Mouse (Mus musculus) central nervous system, embryonic 14 days (tissue): ENCODE results near the gene 4931406P16Rik. TPM values are rescaled to one million over a fixed set of nuclear protein-coding genes. Genes with fewer than 3 reads are reported as not detected.

Experiments
- polyA plus RNA-seq: library from polyadenylated mRNA; depleted of rRNA; stranded (reverse); fragments of >200 nt; gene quantifications from 2 replicates; pipeline ENCODE4 v1.2.3, GENCODE M21; 2012; rRNA removed

Gene 4931406P16Rik
- polyA plus RNA-seq, result 33.9 and 35.1 TPM in 2 replicates

DNA sequence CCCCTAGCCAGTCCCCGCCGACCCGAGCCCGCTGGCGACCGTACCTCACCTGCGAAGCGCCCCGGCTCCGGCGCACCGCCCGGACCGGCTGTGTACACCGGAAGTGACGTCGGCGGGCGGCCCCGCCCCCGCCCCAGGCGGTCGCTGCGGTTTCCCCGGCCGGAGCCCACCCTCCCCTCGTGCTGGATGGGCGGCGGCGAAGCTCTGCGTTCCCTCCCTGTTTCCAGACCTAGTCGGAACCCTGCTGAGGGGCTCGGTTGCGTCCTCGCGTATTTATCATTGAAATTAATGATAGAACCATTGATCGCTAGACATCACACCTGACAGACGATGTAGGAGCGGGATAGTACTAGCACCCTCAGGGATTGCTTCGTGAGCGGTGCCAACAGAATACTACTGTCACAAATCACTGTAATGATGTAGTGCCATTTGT is at the start of gene 4931406P16Rik:
Gene 4931406P16Rik, minus strand, starts transcription at position 109 of the 433 bp plus-strand sequence.

GRCm38 (mm10) chr7:34250738-34251137 is 62.6 kb downstream of the 4931406P16Rik start, which contains the start of gene Gm6096:
Gene Gm6096 (plus strand): TSS chr7:34251038.

DNA sequence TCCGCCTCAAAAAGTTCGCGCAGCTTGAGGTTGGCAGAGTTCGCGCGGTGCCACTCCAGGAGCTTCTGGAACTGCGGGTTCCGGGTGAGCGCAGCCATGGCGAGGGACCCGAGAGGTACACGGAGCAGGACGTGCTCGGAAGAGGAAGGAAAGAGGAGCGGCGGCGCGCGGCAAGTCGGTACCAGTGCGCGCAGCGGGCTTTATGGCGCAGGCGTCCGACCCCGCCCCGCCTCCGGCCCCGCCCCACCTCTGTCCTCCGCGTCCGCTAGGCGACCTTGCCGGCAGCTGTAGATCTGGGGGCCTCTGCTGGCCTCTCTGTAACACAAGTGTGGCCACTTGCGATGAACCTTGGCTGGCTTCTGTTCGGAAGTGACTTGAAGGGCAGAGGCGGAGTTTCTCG is 83.2 kb downstream of the 4931406P16Rik start, which contains the start of gene Gpi1:
Gene Gpi1, minus strand, starts transcription at position 221 of the 400 bp plus-strand sequence.

GRCm38 (mm10) chr7:34196132-34197128 is 116.9 kb downstream of the 4931406P16Rik start, which contains the start of gene Pdcd2l:
Gene Pdcd2l (minus strand): TSS chr7:34196661.

Other genes with a start within 250 kb of the 4931406P16Rik start
- gene Scgb1b30, start 218.1 kb downstream of the 4931406P16Rik start, polyA plus RNA-seq, result not detected in 2 replicates
- gene Wtip, start 180.3 kb downstream of the 4931406P16Rik start, polyA plus RNA-seq, result 40.2 and 44.6 TPM in 2 replicates
- gene Uba2, start 144.0 kb downstream of the 4931406P16Rik start, polyA plus RNA-seq, result 147 and 150 TPM in 2 replicates
- 49.2 and 52.1 TPM in 2 replicates for gene Pdcd2l, start 116.9 kb downstream of the 4931406P16Rik start, polyA plus RNA-seq
- 222 and 247 TPM in 2 replicates for gene Gpi1, start 83.2 kb downstream of the 4931406P16Rik start, polyA plus RNA-seq
- gene Gm6096, start 62.5 kb downstream of the 4931406P16Rik start, polyA plus RNA-seq, result not detected in 2 replicates
- 79.4 and 84.1 TPM in 2 replicates for gene Lsm14a, start 79.8 kb upstream of the 4931406P16Rik start, polyA plus RNA-seq